Mouse (Mus musculus) forebrain, postnatal 0 days (tissue): ENCODE data around the gene Gm8180. TPM values are rescaled to one million over a fixed set of nuclear protein-coding genes. Genes with fewer than 3 reads are reported as not detected.
"Not testable (repeated sequence)": the region's sequence is repeated elsewhere in the genome, so short reads cannot be mapped to it uniquely, and the experiment has no call there.

Experiments used
- ATAC-seq: fragments of 200-750 bp; cut with Nextera tagmentation; 2 replicates; pipeline ENCODE4 v1.8.0; 2017; ENCODE audit warnings: mild to moderate bottlenecking, moderate library complexity
- DNase-seq: peaks from one replicate; pipeline ENCODE4 v3.0.0-alpha.2; 2015
- H3K27ac ChIP-seq: fragments of 300-500 bp; sonication (generic); 2 replicates; pipeline ENCODE4 v1.5.1; 2014; ENCODE audit warnings: low read depth, mild to moderate bottlenecking, antibody characterized with exemption, low read length, moderate library complexity, mixed read lengths
- H3K27me3 ChIP-seq: fragments of 300-500 bp; sonication (generic); 2 replicates; pipeline ENCODE4 v1.6.1; 2014; ENCODE audit warnings: mild to moderate bottlenecking, low read length, mixed read lengths; ENCODE audit not compliant: insufficient read depth
- H3K36me3 ChIP-seq: fragments of 300-500 bp; sonication (generic); 2 replicates; pipeline ENCODE4 v1.6.1; 2014; ENCODE audit warnings: mild to moderate bottlenecking, moderate library complexity; ENCODE audit not compliant: insufficient read depth
- H3K4me1 ChIP-seq: fragments of 300-500 bp; sonication (generic); 2 replicates; pipeline ENCODE4 v1.6.1; 2014; ENCODE audit warnings: antibody characterized with exemption; ENCODE audit not compliant: insufficient read depth
- H3K4me2 ChIP-seq: fragments of 300-500 bp; sonication (generic); 2 replicates; pipeline ENCODE4 v1.6.1; 2014; ENCODE audit warnings: low read depth, mild to moderate bottlenecking, moderate library complexity
- H3K4me3 ChIP-seq: fragments of 300-500 bp; sonication (generic); 2 replicates; pipeline ENCODE4 v1.5.1; 2014; ENCODE audit warnings: low read depth, low read length, mixed read lengths
- H3K9ac ChIP-seq: fragments of 300-500 bp; sonication (generic); 2 replicates; pipeline ENCODE4 v1.6.1; 2014; ENCODE audit warnings: mild to moderate bottlenecking
- H3K9me3 ChIP-seq: fragments of 300-500 bp; sonication (generic); 2 replicates; pipeline ENCODE4 v1.6.1; 2016; ENCODE audit warnings: low read length
- CTCF ChIP-seq: sonication (generic); IDR thresholded peaks from 2 replicates; pipeline ENCODE4 v1.5.1; 2016; ENCODE audit warnings: antibody characterized with exemption, control low read depth, low read depth
- WGBS: fragments of 180-500 bp; shearing (Covaris S2); extraction: QIAGEN DNeasy Blood & Tissue Kit; methylation state at CpG from one replicate; pipeline ENCODE4 v1.1.7; 2014; 5-methylcytosine and 5-hydroxymethylcytosine counted together
- polyA plus RNA-seq: library from polyadenylated mRNA; unstranded; fragments of >200 nt; fragmentation: Nextera tagmentation; extraction: Ambion mirVana; gene quantifications from 2 replicates; pipeline ENCODE4 v1.2.1, GENCODE M21; 2015
- total RNA-seq: library from RNA; depleted of rRNA; stranded (reverse); fragments of >200 nt; gene quantifications from 2 replicates; pipeline ENCODE4 v1.2.3, GENCODE M21; 2014; rRNA removed

The Gm8180 gene
- total and polyA plus RNA-seq, 2 experiments from 2014 or later, result not detected

DNA sequence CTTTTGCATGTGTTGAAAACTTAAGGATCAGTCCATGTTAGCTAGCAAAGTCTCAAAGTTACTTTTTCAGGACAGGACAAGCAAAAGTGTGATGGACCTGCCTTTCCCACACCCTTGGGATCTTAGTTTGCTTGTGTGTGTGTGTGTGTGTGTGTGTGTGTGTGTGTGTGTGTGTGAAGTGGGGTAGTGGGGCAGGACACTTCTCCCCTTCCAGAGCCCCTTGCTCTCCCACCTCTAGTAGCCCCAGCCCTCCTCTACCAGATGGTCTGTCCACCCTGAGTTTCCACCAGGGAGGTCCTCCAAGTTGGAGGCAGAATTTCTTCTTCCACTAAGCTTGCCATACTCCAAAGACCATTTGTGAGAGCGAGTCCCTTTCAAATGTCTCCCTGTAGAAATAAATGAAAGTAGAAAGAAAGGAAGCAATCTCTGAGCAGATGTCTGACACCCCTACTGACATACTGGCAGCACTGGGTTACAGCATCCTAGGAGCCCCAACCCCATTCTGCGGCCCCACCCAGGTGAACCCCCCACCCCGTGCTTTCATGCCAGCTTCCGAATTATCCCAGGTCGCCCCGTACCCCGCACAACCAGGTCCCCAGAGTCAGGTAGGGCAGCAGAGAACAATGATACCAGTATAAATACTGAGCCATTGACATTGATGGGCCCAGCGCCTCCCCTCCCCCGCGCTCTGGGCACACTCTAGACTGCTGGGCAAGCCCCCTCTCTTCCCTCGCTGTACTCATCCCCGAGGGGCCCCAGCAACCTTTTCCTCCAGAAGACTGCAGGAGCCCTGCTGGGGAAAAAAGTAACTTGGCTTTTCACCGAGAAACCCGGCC, 11.7 kb upstream of the Gm8180 start:
- WGBS, result 20% methylated on average over 14 of the region's 14 CpGs
- no peak for TF ChIP-seq CTCF
- DNase-seq (no peak), ATAC-seq (peak; percentile 59)
- no peak overlapping the region for H3K9ac ChIP-seq
- no peak overlapping the region for H3K27ac ChIP-seq
- H3K4me1 ChIP-seq, result no peaks in the 10 kb centered on the region
- H3K27me3 ChIP-seq, result no peaks in the 10 kb centered on the region
- no peak overlapping the region for H3K4me3 ChIP-seq
- H3K9me3 ChIP-seq, result no peaks in the 10 kb centered on the region
- H3K36me3 ChIP-seq, result no peaks in the 10 kb centered on the region
- peak overlapping the region; percentile 38 for H3K4me2 ChIP-seq

DNA sequence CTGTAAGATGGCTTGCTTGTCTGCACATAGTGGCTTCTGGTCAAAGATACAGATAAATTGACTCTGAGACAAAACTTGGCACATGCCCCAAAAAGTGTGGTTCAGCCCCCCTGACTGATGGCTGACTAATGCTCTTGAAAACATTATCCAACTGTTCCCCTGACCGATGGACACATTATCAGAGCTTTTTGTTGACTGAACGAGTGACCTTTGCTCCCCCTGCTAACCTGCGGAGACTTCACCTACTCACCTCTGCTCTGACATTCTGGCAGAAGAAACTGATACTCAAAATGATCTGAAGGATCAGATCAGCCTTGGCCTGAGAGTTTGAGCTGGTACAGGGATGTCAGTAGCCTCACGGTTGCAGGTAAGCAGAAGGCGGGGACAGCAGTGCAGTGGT, 9.3 kb upstream of the Gm8180 start:
- not testable (repeated sequence) for H3K36me3 ChIP-seq, DNase-seq, H3K9me3 ChIP-seq, H3K27me3 ChIP-seq, H3K4me2 ChIP-seq, ATAC-seq, H3K27ac ChIP-seq, H3K4me3 ChIP-seq, H3K9ac ChIP-seq, H3K4me1 ChIP-seq
- WGBS, result 90% methylated on average over 5 of the region's 5 CpGs

DNA sequence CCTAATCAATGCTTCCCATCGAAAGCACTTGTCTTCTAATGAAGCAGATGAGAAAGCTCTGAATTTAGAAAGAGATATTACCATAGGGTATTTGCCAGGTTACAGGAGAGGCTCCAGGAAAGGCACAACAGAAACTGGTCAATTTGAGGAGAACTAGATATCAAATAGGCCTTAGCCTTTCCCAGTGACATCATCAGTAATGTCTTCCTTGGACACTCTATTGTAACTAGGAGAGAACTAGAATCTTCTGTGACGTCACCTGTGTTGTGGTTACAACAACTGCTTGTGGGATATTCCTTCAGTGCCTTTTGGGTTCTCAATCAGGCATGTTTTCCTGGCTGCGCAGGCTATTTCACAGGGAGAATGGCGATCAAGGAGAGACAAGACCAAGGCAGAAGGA, 37.0 kb downstream of the Gm8180 start, which contains the start of gene Gm6526:
TSS of gene Gm6526 (plus strand) at position 301 of the 400 bp plus-strand sequence.
- not testable (repeated sequence) for H3K4me1 ChIP-seq, H3K9ac ChIP-seq, H3K4me2 ChIP-seq, H3K27ac ChIP-seq, DNase-seq, H3K4me3 ChIP-seq, ATAC-seq, H3K27me3 ChIP-seq, H3K36me3 ChIP-seq, H3K9me3 ChIP-seq
- 88% methylated on average over 4 of the region's 4 CpGs for WGBS

Other genes with a start within 250 kb of the Gm8180 start
- not detected in 2 replicates for gene Gm5799, start 241.2 kb downstream of the Gm8180 start, total RNA-seq
- not detected in 2 replicates for gene Gm5799, start 241.2 kb downstream of the Gm8180 start, polyA plus RNA-seq
- gene Gm17654, start 205.6 kb downstream of the Gm8180 start, total RNA-seq, result not detected in 2 replicates
- not detected in 2 replicates for gene Gm17654, start 205.6 kb downstream of the Gm8180 start, polyA plus RNA-seq
- gene Gm10375, start 176.7 kb downstream of the Gm8180 start, total RNA-seq, result not detected in 2 replicates
- not detected in 2 replicates for gene Gm10375, start 176.7 kb downstream of the Gm8180 start, polyA plus RNA-seq
- not detected in 2 replicates for gene Gm8165, start 107.5 kb downstream of the Gm8180 start, total RNA-seq
- gene Gm8165, start 107.5 kb downstream of the Gm8180 start, polyA plus RNA-seq, result not detected in 2 replicates
- 0.46 and 0.67 TPM in 2 replicates for gene Gm7324, start 86.9 kb downstream of the Gm8180 start, total RNA-seq
- gene Gm7324, start 86.9 kb downstream of the Gm8180 start, polyA plus RNA-seq, result 0.55 and 0.90 TPM in 2 replicates
- gene Gm16506, start 57.3 kb downstream of the Gm8180 start, total RNA-seq, result not detected in 2 replicates
- not detected in 2 replicates for gene Gm16506, start 57.3 kb downstream of the Gm8180 start, polyA plus RNA-seq
- gene Gm6526, start 36.9 kb downstream of the Gm8180 start, total RNA-seq, result not detected in 2 replicates
- not detected in 2 replicates for gene Gm6526, start 36.9 kb downstream of the Gm8180 start, polyA plus RNA-seq
- gene Ear1, start 90.8 kb upstream of the Gm8180 start, total RNA-seq, result not detected in 2 replicates
- gene Ear1, start 90.8 kb upstream of the Gm8180 start, polyA plus RNA-seq, result not detected in 2 replicates
- gene Ear10, start 138.8 kb upstream of the Gm8180 start, total RNA-seq, result not detected in 2 replicates
- not detected in 2 replicates for gene Ear10, start 138.8 kb upstream of the Gm8180 start, polyA plus RNA-seq
- 2.2 and 3.0 TPM in 2 replicates for gene Gm8113, start 140.6 kb upstream of the Gm8180 start, total RNA-seq
- 3.1 and 3.3 TPM in 2 replicates for gene Gm8113, start 140.6 kb upstream of the Gm8180 start, polyA plus RNA-seq
- gene Ang5, start 172.3 kb upstream of the Gm8180 start, total RNA-seq, result not detected in 2 replicates
- gene Ang5, start 172.3 kb upstream of the Gm8180 start, polyA plus RNA-seq, result not detected in 2 replicates
- gene Ang6, start 217.5 kb upstream of the Gm8180 start, total RNA-seq, result not detected in 2 replicates
- not detected in 2 replicates for gene Ang6, start 217.5 kb upstream of the Gm8180 start, polyA plus RNA-seq